Mouse (Mus musculus) stomach, embryonic 16.5 days (tissue): ENCODE data around the gene Tarm1. TPM values are rescaled to one million over a fixed set of nuclear protein-coding genes. Genes with fewer than 3 reads are reported as not detected.

Experiments
- ATAC-seq: fragments of 200-750 bp; cut with Nextera tagmentation; 2 replicates; pipeline ENCODE4 v1.8.0; 2017; ENCODE audit warnings: moderate number of reproducible peaks, moderate TSS enrichment; ENCODE audit not compliant: insufficient read depth, low FRiP score
- H3K27ac ChIP-seq: fragments of 300-500 bp; sonication (generic); 2 replicates; pipeline ENCODE4 v1.5.1; 2014; ENCODE audit warnings: low read length
- H3K27me3 ChIP-seq: fragments of 300-500 bp; sonication (generic); 2 replicates; pipeline ENCODE4 v1.6.1; 2014; ENCODE audit warnings: low read length, control low read depth, mixed read lengths; ENCODE audit not compliant: control insufficient read depth, insufficient read depth
- H3K36me3 ChIP-seq: fragments of 300-500 bp; sonication (generic); 2 replicates; pipeline ENCODE4 v1.6.1; 2014; ENCODE audit warnings: low read length; ENCODE audit not compliant: control insufficient read depth, insufficient read depth
- H3K4me1 ChIP-seq: fragments of 300-500 bp; sonication (generic); 2 replicates; pipeline ENCODE4 v1.6.1; 2014; ENCODE audit warnings: low read length, control low read depth, mixed read lengths; ENCODE audit not compliant: control insufficient read depth, insufficient read depth
- H3K4me2 ChIP-seq: fragments of 300-500 bp; sonication (generic); 2 replicates; pipeline ENCODE4 v1.6.1; 2014; ENCODE audit warnings: low read depth, low read length, mixed read lengths
- H3K4me3 ChIP-seq: fragments of 300-500 bp; sonication (generic); replicated peaks from 2 replicates; pipeline ENCODE4 v1.5.1; 2014; ENCODE audit warnings: mild to moderate bottlenecking, low read length
- H3K9ac ChIP-seq: fragments of 300-500 bp; sonication (generic); 2 replicates; pipeline ENCODE4 v1.6.1; 2014; ENCODE audit warnings: low read length
- H3K9me3 ChIP-seq: fragments of 300-500 bp; sonication (generic); replicated peaks from 2 replicates; pipeline ENCODE4 v1.6.1; 2016; ENCODE audit warnings: low read length, control low read depth; ENCODE audit not compliant: control insufficient read depth
- WGBS: fragments of 180-500 bp; shearing (Covaris S2); extraction: QIAGEN DNeasy Blood & Tissue Kit; methylation state at CpG from one replicate; pipeline ENCODE4 v1.1.7; 2014; 5-methylcytosine and 5-hydroxymethylcytosine counted together
- polyA plus RNA-seq: library from polyadenylated mRNA; unstranded; fragments of >200 nt; fragmentation: Nextera tagmentation; extraction: Ambion mirVana; gene quantifications from 2 replicates; pipeline ENCODE4 v1.2.1, GENCODE M21; 2015

Gene Tarm1
- polyA plus RNA-seq: 0.47 and 0.49 TPM in 2 replicates

- ATAC-seq: no peak
- Histone ChIP-seq H3K27me3 (no peaks in the 10 kb centered on the region), H3K4me2 (no peak within 1 kb of the TSS), H3K9me3 (no peaks in the 10 kb centered on the region), H3K36me3 (no peaks in the 10 kb centered on the region), H3K4me1 (no peaks in the 10 kb centered on the region), H3K9ac (no peak within 1 kb of the TSS), H3K4me3 (no peak within 1 kb of the TSS), H3K27ac (no peak within 1 kb of the TSS)
- WGBS: 73% methylated on average over 6 of the region's 6 CpGs
Measured at GRCm38 (mm10) chr7:3502439-3502838, at the start of gene Tarm1. Gene Tarm1 (minus strand): TSS chr7:3502624.

- H3K4me1 ChIP-seq: no peaks in the 10 kb centered on the region
- no peak overlapping the region for H3K27ac ChIP-seq
- 73% methylated on average over 3 of the region's 3 CpGs for WGBS
- H3K9me3 ChIP-seq: no peaks in the 10 kb centered on the region
- H3K4me2 ChIP-seq: no peak overlapping the region
- no peak overlapping the region for H3K9ac ChIP-seq
- no peak overlapping the region for H3K4me3 ChIP-seq
- ATAC-seq: no peak
- no peaks in the 10 kb centered on the region for H3K27me3 ChIP-seq
- no peaks in the 10 kb centered on the region for H3K36me3 ChIP-seq
Measured at GRCm38 (mm10) chr7:3505913-3506312, 3.5 kb upstream of the Tarm1 start.

GRCm38 (mm10) chr7:3500406-3500805 lies 2.0 kb downstream of the Tarm1 start:
- Histone ChIP-seq H3K27me3 (no peaks in the 10 kb centered on the region), H3K4me3 (no peak overlapping the region), H3K36me3 (no peaks in the 10 kb centered on the region), H3K9ac (no peak overlapping the region), H3K9me3 (no peaks in the 10 kb centered on the region), H3K4me1 (no peaks in the 10 kb centered on the region), H3K27ac (no peak overlapping the region), H3K4me2 (no peak overlapping the region)
- no peak for ATAC-seq
- 84% methylated on average over 1 of the region's 1 CpGs for WGBS

GRCm38 (mm10) chr7:3481948-3482608 lies 20.3 kb downstream of the Tarm1 start:
- no peak overlapping the region for H3K9ac ChIP-seq
- no peaks in the 10 kb centered on the region for H3K9me3 ChIP-seq
- H3K4me2 ChIP-seq: no peak overlapping the region
- H3K36me3 ChIP-seq: no peaks in the 10 kb centered on the region
- 84% methylated on average over 6 of the region's 6 CpGs for WGBS
- no peaks in the 10 kb centered on the region for H3K4me1 ChIP-seq
- no peaks in the 10 kb centered on the region for H3K27me3 ChIP-seq
- no peak overlapping the region for H3K4me3 ChIP-seq
- ATAC-seq: no peak
- no peak overlapping the region for H3K27ac ChIP-seq

- no peak for ATAC-seq
- no peaks in the 10 kb centered on the region for H3K27me3 ChIP-seq
- no peak overlapping the region for H3K9ac ChIP-seq
- 71% methylated on average over 5 of the region's 5 CpGs for WGBS
- H3K4me2 ChIP-seq: no peak overlapping the region
- H3K9me3 ChIP-seq: no peaks in the 10 kb centered on the region
- H3K4me1 ChIP-seq: no peaks in the 10 kb centered on the region
- H3K27ac ChIP-seq: no peak overlapping the region
- no peaks in the 10 kb centered on the region for H3K36me3 ChIP-seq
- H3K4me3 ChIP-seq: no peak overlapping the region
Measured at GRCm38 (mm10) chr7:3476728-3477127, 25.7 kb downstream of the Tarm1 start.

- Histone ChIP-seq H3K4me3 (no peak overlapping the region), H3K36me3 (no peaks in the 10 kb centered on the region), H3K4me2 (0 out of 2 replicates have a peak overlapping the region, but pooled peaks have one; percentile 23), H3K9me3 (no peaks in the 10 kb centered on the region), H3K4me1 (no peaks in the 10 kb centered on the region), H3K9ac (no peak overlapping the region), H3K27me3 (no peaks in the 10 kb centered on the region), H3K27ac (no peak overlapping the region)
- 8% methylated on average over 19 of the region's 19 CpGs for WGBS
- no peak for ATAC-seq
Measured at GRCm38 (mm10) chr7:3474291-3475080, 27.9 kb downstream of the Tarm1 start.

GRCm38 (mm10) chr7:3472774-3473173 lies 29.6 kb downstream of the Tarm1 start:
- H3K9ac ChIP-seq: no peak overlapping the region
- H3K27me3 ChIP-seq: no peaks in the 10 kb centered on the region
- ATAC-seq: no peak
- H3K36me3 ChIP-seq: no peaks in the 10 kb centered on the region
- no peaks in the 10 kb centered on the region for H3K9me3 ChIP-seq
- H3K4me1 ChIP-seq: no peaks in the 10 kb centered on the region
- H3K4me3 ChIP-seq: no peak overlapping the region
- H3K27ac ChIP-seq: no peak overlapping the region
- WGBS: 81% methylated on average over 3 of the region's 3 CpGs
- H3K4me2 ChIP-seq: no peak overlapping the region

GRCm38 (mm10) chr7:3468614-3469013 lies 33.8 kb downstream of the Tarm1 start:
- ATAC-seq: no peak

GRCm38 (mm10) chr7:3463306-3463705 lies 39.1 kb downstream of the Tarm1 start:
- WGBS: 75% methylated on average over 4 of the region's 4 CpGs
- H3K4me3 ChIP-seq: no peak overlapping the region
- no peaks in the 10 kb centered on the region for H3K9me3 ChIP-seq
- H3K9ac ChIP-seq: no peak overlapping the region
- no peaks in the 10 kb centered on the region for H3K27me3 ChIP-seq
- H3K4me2 ChIP-seq: no peak overlapping the region
- H3K36me3 ChIP-seq: no peaks in the 10 kb centered on the region
- H3K27ac ChIP-seq: no peak overlapping the region
- no peak for ATAC-seq
- H3K4me1 ChIP-seq: no peaks in the 10 kb centered on the region

More at GRCm38 (mm10) chr7:3468614-3469013, 33.8 kb downstream of the Tarm1 start:
- 63% methylated on average over 2 of the region's 2 CpGs for WGBS
- Histone ChIP-seq H3K27me3 (no peaks in the 10 kb centered on the region), H3K9me3 (no peaks in the 10 kb centered on the region), H3K4me3 (no peak overlapping the region), H3K4me1 (no peaks in the 10 kb centered on the region), H3K27ac (no peak overlapping the region), H3K4me2 (no peak overlapping the region), H3K9ac (no peak overlapping the region), H3K36me3 (no peaks in the 10 kb centered on the region)
